Mouse (Mus musculus) kidney, embryonic 15.5 days (tissue): ENCODE data around the gene Themis3. TPM values are rescaled to one million over a fixed set of nuclear protein-coding genes. Genes with fewer than 3 reads are reported as not detected.

Experiments
- ATAC-seq: fragments of 200-750 bp; cut with Nextera tagmentation; replicated peaks from 2 replicates; pipeline ENCODE4 v1.8.0; 2017; ENCODE audit warnings: moderate TSS enrichment; ENCODE audit not compliant: low FRiP score
- H3K27ac ChIP-seq: fragments of 300-500 bp; sonication (generic); 2 replicates; pipeline ENCODE4 v1.5.1; 2015; ENCODE audit warnings: mild to moderate bottlenecking, inconsistent platforms
- H3K27me3 ChIP-seq: fragments of 300-500 bp; sonication (generic); 2 replicates; pipeline ENCODE4 v1.6.1; 2015; ENCODE audit warnings: inconsistent platforms
- H3K36me3 ChIP-seq: fragments of 300-500 bp; sonication (generic); 2 replicates; pipeline ENCODE4 v1.6.1; 2015; ENCODE audit warnings: inconsistent platforms
- H3K4me1 ChIP-seq: fragments of 300-500 bp; sonication (generic); 2 replicates; pipeline ENCODE4 v1.6.1; 2015; ENCODE audit warnings: inconsistent platforms
- H3K4me2 ChIP-seq: fragments of 300-500 bp; sonication (generic); 2 replicates; pipeline ENCODE4 v1.6.1; 2015; ENCODE audit warnings: moderate library complexity, mild to moderate bottlenecking, inconsistent platforms
- H3K4me3 ChIP-seq: fragments of 300-500 bp; sonication (generic); replicated peaks from 2 replicates; pipeline ENCODE4 v1.5.1; 2015; ENCODE audit warnings: mild to moderate bottlenecking, inconsistent platforms
- H3K9ac ChIP-seq: fragments of 300-500 bp; sonication (generic); 2 replicates; pipeline ENCODE4 v1.6.1; 2015; ENCODE audit warnings: mild to moderate bottlenecking, inconsistent platforms
- H3K9me3 ChIP-seq: fragments of 300-500 bp; sonication (generic); replicated peaks from 2 replicates; pipeline ENCODE4 v1.6.1; 2016; ENCODE audit warnings: inconsistent platforms
- WGBS: fragments of 180-500 bp; shearing (Covaris S2); methylation state at CpG from one replicate; pipeline ENCODE4 v1.1.7; 2015; ENCODE audit warnings: mixed read lengths; 5-methylcytosine and 5-hydroxymethylcytosine counted together
- polyA plus RNA-seq: library from polyadenylated mRNA; unstranded; fragments of >200 nt; fragmentation: Nextera tagmentation; extraction: Ambion mirVana; gene quantifications from 2 replicates; pipeline ENCODE4 v1.2.1, GENCODE M21; 2015

Themis3 gene
- polyA plus RNA-seq, 1 experiment from 2014 or later = 0.05 TPM

DNA sequence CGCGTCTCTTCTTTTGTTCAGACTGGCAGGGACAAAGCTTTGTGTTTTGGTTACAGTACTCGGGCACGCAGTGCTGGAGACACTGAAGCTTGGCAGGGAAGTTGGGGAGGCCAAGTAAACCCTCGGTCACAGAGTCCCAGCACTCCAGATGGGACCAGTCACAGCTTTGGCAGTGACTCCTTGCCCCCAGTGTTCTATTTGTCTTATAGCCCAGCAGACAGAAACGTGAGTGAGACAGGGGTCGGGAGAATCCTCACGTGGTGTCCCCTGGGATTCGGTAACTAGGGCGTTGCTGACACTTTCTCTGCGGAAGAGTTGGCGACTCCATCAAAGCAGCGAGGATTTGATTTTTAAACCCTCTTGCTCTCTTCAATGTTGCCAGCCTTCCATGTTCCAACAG, 8.3 kb downstream of the Themis3 start:
- H3K36me3 ChIP-seq = no peaks in the 10 kb centered on the region
- H3K27me3 ChIP-seq = no peaks in the 10 kb centered on the region
- no peaks in the 10 kb centered on the region for H3K9me3 ChIP-seq
- no peak for ATAC-seq
- no peak overlapping the region for H3K27ac ChIP-seq
- 69% methylated on average over 13 of the region's 13 CpGs for WGBS
- H3K4me2 ChIP-seq = no peak overlapping the region
- no peak overlapping the region for H3K4me3 ChIP-seq
- no peak overlapping the region for H3K9ac ChIP-seq
- no peaks in the 10 kb centered on the region for H3K4me1 ChIP-seq

DNA sequence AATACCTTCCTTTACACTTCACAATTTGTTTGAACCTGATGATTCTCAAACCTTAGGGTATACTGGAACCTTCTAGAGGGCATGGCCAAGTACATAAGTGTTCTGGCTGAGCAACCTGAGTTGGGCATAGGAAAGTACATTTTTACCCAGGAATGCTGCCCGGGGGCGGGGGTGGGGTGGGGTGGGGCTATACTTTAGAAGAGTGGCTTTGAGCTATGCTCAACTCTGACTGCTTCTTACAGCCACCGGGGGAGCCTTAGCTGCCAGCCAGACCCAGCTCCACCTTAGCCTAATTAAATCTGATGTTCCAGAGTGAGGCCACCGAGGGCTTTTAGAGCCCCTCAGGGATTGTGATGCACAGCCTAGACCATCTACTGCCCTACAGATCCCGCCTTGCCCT, 13.4 kb downstream of the Themis3 start:
- ATAC-seq = no peak

DNA sequence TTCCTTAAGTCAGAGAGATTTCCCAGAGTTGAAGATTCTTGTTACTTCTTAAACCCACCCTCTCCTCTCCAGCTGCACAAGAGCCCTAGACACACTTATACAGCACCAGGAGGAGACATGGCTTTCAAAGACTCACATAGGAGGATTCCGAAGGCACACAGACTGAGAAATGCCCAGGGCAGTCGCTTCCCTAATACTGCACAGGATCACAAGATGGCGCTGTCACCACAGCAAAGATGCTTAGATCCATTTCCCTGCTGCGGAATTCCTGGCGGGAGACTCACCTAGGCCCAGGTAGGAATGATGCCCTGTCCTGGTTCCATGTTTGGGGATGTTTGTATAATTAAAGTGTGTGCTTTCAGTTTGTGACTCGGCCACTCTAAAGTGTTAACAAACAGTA, 16.4 kb downstream of the Themis3 start:
- no peak for ATAC-seq
- H3K36me3 ChIP-seq = no peaks in the 10 kb centered on the region
- H3K9me3 ChIP-seq = no peaks in the 10 kb centered on the region
- WGBS = 16% methylated on average over 6 of the region's 6 CpGs
- no peak overlapping the region for H3K4me3 ChIP-seq
- H3K9ac ChIP-seq = no peak overlapping the region
- no peak overlapping the region for H3K4me2 ChIP-seq
- H3K27me3 ChIP-seq = no peaks in the 10 kb centered on the region
- no peak overlapping the region for H3K27ac ChIP-seq
- H3K4me1 ChIP-seq = no peaks in the 10 kb centered on the region

More for the DNA sequence above, 13.4 kb downstream of the Themis3 start:
- whole genome bisulfite sequencing = 68% methylated on average over 5 of the region's 5 CpGs
- no peak overlapping the region for H3K27ac ChIP-seq
- no peak overlapping the region for H3K4me2 ChIP-seq
- H3K36me3 ChIP-seq = no peaks in the 10 kb centered on the region
- no peak overlapping the region for H3K9ac ChIP-seq
- no peaks in the 10 kb centered on the region for H3K27me3 ChIP-seq
- H3K4me1 ChIP-seq = no peaks in the 10 kb centered on the region
- no peaks in the 10 kb centered on the region for H3K9me3 ChIP-seq
- no peak overlapping the region for H3K4me3 ChIP-seq

DNA sequence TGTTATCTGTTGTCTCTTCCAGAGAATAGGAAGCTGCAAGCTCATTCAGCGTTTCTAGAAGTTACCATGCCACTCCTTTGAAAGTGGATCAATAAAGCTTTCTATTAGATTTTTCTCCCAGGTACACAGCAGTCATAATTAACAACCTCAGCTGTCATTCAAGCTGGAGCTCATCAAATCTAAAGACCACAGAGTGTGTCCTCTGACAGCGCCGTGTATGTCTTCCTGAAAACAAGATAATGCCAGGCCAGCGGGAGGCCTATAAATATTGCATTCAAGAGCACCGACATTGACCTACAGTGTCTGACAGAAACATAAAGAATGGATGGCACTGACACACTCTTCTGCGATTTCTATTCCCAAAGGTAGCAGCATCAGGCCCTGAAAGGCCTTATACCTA, 16.9 kb downstream of the Themis3 start:
- no peaks in the 10 kb centered on the region for H3K4me1 ChIP-seq
- ATAC-seq = no peak
- H3K27ac ChIP-seq = no peak overlapping the region
- H3K27me3 ChIP-seq = no peaks in the 10 kb centered on the region
- no peak overlapping the region for H3K4me3 ChIP-seq
- no peak overlapping the region for H3K9ac ChIP-seq
- H3K9me3 ChIP-seq = no peaks in the 10 kb centered on the region
- no peaks in the 10 kb centered on the region for H3K36me3 ChIP-seq
- H3K4me2 ChIP-seq = no peak overlapping the region
- 75% methylated on average over 6 of the region's 6 CpGs for WGBS

DNA sequence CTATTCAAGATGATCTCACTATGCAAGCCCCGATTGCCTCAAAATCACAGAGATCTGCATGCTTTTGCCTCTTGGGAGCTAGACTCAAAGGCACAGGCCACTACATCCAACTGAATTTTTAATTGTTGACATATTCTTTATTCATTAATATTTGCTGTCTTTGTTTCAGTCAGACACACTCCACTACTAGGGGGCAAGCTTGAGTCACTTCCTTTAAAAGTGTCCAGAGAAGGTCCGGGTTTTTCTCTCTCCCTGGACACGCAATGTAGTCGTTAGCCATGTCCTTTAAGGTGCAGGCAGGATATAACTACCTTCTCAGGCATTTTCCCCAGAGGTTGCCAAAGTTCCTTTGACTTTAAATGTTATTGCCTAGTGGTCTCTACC, 21.8 kb downstream of the Themis3 start:
- H3K4me2 ChIP-seq = no peak overlapping the region
- H3K27ac ChIP-seq = no peak overlapping the region
- 75% methylated on average over 4 of the region's 4 CpGs for WGBS
- H3K9ac ChIP-seq = no peak overlapping the region
- no peaks in the 10 kb centered on the region for H3K9me3 ChIP-seq
- no peaks in the 10 kb centered on the region for H3K27me3 ChIP-seq
- no peaks in the 10 kb centered on the region for H3K36me3 ChIP-seq
- H3K4me1 ChIP-seq = no peaks in the 10 kb centered on the region
- ATAC-seq = no peak
- no peak overlapping the region for H3K4me3 ChIP-seq

DNA sequence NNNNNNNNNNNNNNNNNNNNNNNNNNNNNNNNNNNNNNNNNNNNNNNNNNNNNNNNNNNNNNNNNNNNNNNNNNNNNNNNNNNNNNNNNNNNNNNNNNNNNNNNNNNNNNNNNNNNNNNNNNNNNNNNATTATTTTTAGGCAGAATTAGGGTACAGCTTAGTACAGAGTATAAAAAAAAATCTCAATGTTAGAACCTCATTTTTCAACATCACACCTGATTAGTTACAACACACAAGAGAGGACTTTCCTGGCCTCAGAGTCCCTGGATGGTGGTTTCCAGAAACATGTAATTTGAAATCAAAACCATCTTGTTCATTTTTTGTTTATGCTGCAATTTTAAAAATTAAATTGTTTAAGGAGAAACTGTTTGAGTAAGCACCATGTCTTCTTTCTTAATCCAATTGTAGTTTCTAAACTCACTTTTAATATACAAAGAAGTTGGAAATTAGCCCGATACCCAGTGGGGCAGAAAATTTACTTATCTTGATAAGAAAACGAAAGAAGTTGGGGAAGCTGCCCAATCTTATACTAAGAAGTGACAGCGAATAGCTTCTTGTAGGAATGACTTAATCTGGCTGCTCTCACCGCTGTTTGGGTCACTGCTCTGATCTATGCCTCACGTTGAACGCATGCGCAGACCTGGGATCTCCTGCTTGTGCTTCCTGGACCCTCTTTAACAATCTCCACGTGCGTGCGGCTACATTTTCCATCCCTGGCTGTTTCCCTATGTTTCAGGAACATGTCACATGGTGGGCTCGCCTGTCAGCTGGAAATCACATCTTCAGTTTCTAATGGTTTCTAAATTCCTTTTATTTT, 22.4 kb downstream of the Themis3 start:
- Histone ChIP-seq H3K27ac (no peak overlapping the region), H3K4me3 (no peak overlapping the region), H3K27me3 (no peaks in the 10 kb centered on the region), H3K4me2 (no peak overlapping the region), H3K36me3 (no peaks in the 10 kb centered on the region), H3K9ac (no peak overlapping the region), H3K9me3 (no peaks in the 10 kb centered on the region), H3K4me1 (no peaks in the 10 kb centered on the region)
- ATAC-seq = no peak
- 75% methylated on average over 11 of the region's 11 CpGs for WGBS

DNA sequence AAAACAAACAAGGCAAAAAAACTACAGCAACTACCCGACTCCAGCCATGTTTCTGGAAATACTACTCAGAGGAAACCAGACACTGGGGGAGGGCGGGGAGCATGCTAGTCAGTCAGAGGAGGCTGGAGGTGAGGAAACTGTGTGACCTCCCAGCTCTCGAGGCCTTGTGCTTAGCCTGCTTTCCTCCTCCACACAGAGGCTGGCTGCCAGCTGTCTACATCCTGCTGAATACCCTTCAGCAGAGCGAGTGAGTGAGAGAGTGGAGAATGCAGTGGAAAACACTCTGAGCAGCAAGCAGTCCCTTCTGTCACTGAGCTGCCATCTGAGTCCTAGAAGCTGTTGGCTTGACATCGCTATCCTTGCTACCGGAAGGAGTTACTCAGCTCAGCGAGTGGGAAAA, 30.2 kb downstream of the Themis3 start:
- Histone ChIP-seq H3K27ac (peak overlapping the region; percentile 28; the same call in 1 of the 2 replicates), H3K9ac (no peak overlapping the region), H3K36me3 (no peaks in the 10 kb centered on the region), H3K4me3 (no peak overlapping the region), H3K9me3 (no peaks in the 10 kb centered on the region), H3K27me3 (no peaks in the 10 kb centered on the region), H3K4me2 (no peak overlapping the region), H3K4me1 (peaks cover 10% of the 10 kb centered on the region)
- WGBS = 22% methylated on average over 7 of the region's 7 CpGs
- peak; percentile 84 for ATAC-seq

DNA sequence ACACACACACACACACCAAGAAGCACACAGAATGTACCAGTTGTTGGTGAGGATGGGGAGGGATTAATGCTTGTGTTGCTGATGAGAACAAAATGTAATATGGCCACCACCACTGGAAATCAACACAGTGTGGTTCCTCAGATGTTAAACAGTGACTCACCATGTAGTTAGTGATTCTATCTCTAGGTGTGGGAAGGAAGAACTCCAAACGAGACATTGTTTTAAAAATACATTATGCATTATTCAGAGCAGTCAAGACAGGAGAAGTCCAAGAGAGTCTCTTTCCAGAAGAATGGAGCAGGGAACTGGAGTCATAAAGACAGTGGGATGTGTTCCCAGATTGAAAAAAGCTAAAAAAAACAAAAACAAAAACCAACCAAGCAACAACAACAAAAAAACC, 30.9 kb downstream of the Themis3 start:
- Histone ChIP-seq H3K4me2 (no peak overlapping the region), H3K4me1 (peaks cover 10% of the 10 kb centered on the region), H3K9ac (no peak overlapping the region), H3K9me3 (no peaks in the 10 kb centered on the region), H3K27ac (0 out of 2 replicates have a peak overlapping the region, but pooled peaks have one; percentile 28), H3K27me3 (no peaks in the 10 kb centered on the region), H3K4me3 (no peak overlapping the region), H3K36me3 (no peaks in the 10 kb centered on the region)
- 49% methylated on average over 1 of the region's 1 CpGs for WGBS
- ATAC-seq = no peak

DNA sequence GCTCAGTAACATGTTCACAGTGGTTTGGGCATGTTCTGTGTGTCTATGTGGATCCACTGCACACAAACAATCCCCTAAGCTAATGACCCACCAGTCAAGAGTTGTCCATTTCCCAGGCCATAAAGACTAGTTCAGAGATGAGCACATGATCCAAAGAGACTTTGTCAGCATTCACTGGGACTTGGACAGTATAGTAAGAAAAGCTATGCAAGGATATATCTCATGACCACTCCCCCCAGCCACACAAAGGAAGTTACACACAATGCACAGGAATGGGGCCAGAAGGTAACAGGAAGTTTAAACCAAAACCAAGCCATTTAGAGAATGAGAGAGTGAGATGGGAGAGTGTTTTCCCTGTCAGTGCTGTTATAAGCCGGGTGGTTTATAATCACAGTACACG, 33.0 kb downstream of the Themis3 start:
- Histone ChIP-seq H3K36me3 (no peaks in the 10 kb centered on the region), H3K4me2 (no peak overlapping the region), H3K9ac (no peak overlapping the region), H3K27me3 (no peaks in the 10 kb centered on the region), H3K4me1 (peaks cover 10% of the 10 kb centered on the region), H3K27ac (0 out of 2 replicates have a peak overlapping the region, but pooled peaks have one; percentile 23), H3K4me3 (no peak overlapping the region), H3K9me3 (no peaks in the 10 kb centered on the region)
- no peak for ATAC-seq
- 26% methylated on average over 2 of the region's 2 CpGs for WGBS

DNA sequence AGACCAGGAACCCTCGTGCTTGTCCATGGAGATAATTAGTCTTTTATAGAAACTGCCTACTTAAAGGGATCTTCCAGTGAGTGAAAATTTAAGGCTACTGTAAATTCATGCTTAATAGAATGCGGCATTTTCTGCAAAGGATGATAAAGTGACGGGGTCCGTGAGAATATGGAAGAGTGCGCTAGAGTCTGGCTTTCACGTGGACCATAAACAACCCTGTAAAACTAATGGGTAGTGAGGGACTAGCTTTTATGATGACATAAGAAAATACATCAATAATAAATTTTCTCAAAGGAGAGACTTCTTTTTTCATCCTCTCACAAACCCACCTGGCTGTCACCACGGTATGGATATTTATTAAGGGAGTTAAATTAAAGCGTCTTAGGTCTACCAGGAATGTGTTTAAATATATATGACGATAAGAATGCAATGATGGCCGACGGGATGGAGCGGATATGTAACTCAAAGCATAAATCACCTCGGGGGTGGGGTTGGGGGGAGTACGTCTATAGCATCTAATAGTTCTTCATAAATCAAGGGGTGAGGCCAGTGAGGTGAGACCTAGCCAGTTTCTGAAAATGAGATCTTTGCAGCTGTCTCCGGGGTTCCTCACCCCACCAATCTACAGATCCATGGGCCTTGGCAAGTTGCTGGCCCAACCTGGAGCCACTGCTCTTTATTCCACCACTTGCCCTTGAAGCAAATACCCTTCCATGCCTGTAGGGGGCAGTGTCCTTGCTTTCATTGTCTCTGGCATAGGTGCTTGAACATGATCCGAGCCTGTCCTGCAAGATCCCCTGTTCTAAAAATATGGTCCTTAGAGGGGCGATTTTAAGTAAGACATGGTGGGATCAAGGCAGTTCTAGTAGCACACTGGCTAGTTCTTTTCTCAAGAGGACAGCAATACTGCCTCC, 35.8 kb downstream of the Themis3 start:
- no peaks in the 10 kb centered on the region for H3K36me3 ChIP-seq
- H3K27me3 ChIP-seq = no peaks in the 10 kb centered on the region
- no peak overlapping the region for H3K4me2 ChIP-seq
- H3K4me3 ChIP-seq = no peak overlapping the region
- no peaks in the 10 kb centered on the region for H3K9me3 ChIP-seq
- 0 out of 2 replicates have a peak, but pooled peaks cover under 1% of the 10 kb centered on the region for H3K4me1 ChIP-seq
- H3K27ac ChIP-seq = no peak overlapping the region
- ATAC-seq = no peak
- 72% methylated on average over 17 of the region's 17 CpGs for WGBS
- H3K9ac ChIP-seq = no peak overlapping the region

DNA sequence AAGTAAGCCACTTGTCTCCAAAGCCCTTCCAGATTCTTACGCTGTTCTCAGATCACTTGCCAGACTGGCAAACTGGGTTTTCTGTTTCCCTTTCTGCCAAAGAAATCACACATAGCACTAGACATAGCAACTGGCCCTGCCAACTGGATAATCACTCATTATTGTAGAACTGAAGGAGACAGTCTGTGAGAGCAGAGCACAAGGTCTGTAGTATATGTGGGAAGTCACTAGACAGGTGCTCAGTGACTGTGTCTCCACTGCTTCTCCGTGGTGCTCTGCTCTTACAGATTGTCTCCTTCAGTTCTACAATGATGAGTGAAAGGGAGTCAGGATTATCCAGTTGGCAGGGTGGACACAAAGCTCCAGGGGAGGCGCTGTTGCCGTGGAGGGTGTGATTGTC, 41.7 kb downstream of the Themis3 start:
- Histone ChIP-seq H3K27ac (no peak overlapping the region), H3K4me2 (no peak overlapping the region), H3K27me3 (no peaks in the 10 kb centered on the region), H3K4me3 (no peak overlapping the region), H3K9ac (no peak overlapping the region), H3K36me3 (no peaks in the 10 kb centered on the region), H3K4me1 (no peaks in the 10 kb centered on the region), H3K9me3 (no peaks in the 10 kb centered on the region)
- no peak for ATAC-seq
- 86% methylated on average over 4 of the region's 4 CpGs for WGBS

DNA sequence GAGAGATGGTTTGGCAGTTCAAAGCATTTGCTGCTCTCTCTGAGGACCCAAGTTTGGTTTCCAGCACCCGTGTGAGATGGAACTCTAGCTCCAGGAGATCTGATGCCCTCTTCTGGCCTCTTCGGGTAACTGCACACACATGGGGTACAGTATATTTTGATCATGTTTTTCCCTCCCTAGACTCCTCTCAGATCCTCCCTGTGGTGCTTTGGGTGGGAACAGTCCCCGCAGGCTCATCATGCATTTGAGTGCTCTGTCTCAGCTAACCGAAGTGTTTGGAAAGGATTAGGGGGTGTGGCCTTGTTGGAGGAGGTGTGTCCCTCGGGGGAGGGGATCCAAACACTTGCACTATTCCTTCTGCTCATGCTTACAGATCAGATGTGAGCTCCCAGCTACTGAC, 43.9 kb downstream of the Themis3 start:
- no peak for ATAC-seq
- no peaks in the 10 kb centered on the region for H3K36me3 ChIP-seq

More for the DNA sequence above, 43.9 kb downstream of the Themis3 start:
- 88% methylated on average over 5 of the region's 5 CpGs for WGBS
- no peaks in the 10 kb centered on the region for H3K27me3 ChIP-seq
- no peak overlapping the region for H3K27ac ChIP-seq
- no peak overlapping the region for H3K4me2 ChIP-seq
- H3K9me3 ChIP-seq = no peaks in the 10 kb centered on the region
- H3K9ac ChIP-seq = no peak overlapping the region
- no peaks in the 10 kb centered on the region for H3K4me1 ChIP-seq
- no peak overlapping the region for H3K4me3 ChIP-seq
